Mouse (Mus musculus) small intestine, adult 2 months (tissue): ENCODE data around the gene Tec.

Experiments used
- CTCF ChIP-seq: fragments of 200-500 bp; IDR thresholded peaks from 2 replicates; pipeline ENCODE4 v1.5.1; 2012; ENCODE audit warnings: low read depth, mild to moderate bottlenecking, control low read depth, inconsistent platforms, low read length, moderate library complexity, mixed read lengths; ENCODE audit not compliant: insufficient replicate concordance, insufficient read length; ENCODE audit errors: extremely low read depth
- POLR2A ChIP-seq: fragments of 200-500 bp; IDR thresholded peaks from 2 replicates; pipeline ENCODE4 v1.6.1; 2012; ENCODE audit warnings: low read depth, mild to moderate bottlenecking, control low read depth, inconsistent platforms, low read length, moderate library complexity

GRCm38 (mm10) chr5:72883706-72884105 lies 15.4 kb upstream of the Tec start:
- TF ChIP-seq POLR2A, result no peak
- TF ChIP-seq CTCF, result no peak
